Mouse (Mus musculus): ENCODE data around the gene Ndufb8. TPM values are rescaled to one million over a fixed set of nuclear protein-coding genes. Genes with fewer than 3 reads are reported as not detected.

Ndufb8 gene
- 100 to 1,000 TPM; 628 to 645 TPM for total RNA-seq (2021)
- long read RNA-seq, experiment 1, transcript Ndufb8-201 (5 exons, 680 nt), result major isoform, 507 of 581 reads
- long read RNA-seq, experiment 1, transcript Ndufb8-209 (5 exons, 2,142 nt), result minor isoform, 17 of 581 reads
- long read RNA-seq, experiment 1, partial matches to known transcripts, result 45 of 581 reads
- long read RNA-seq, experiment 1, other reads (novel, unspliced or antisense), result 7 of 581 reads
- long read RNA-seq, experiment 2, transcript Ndufb8-209 (5 exons, 2,142 nt), result minor isoform, 9 of 384 reads
- long read RNA-seq, experiment 2, transcript Ndufb8-201 (5 exons, 680 nt), result major isoform, 352 of 384 reads
- long read RNA-seq, experiment 2, partial matches to known transcripts, result 14 of 384 reads
- long read RNA-seq, experiment 2, other reads (novel, unspliced or antisense), result 3 of 384 reads

DNA sequence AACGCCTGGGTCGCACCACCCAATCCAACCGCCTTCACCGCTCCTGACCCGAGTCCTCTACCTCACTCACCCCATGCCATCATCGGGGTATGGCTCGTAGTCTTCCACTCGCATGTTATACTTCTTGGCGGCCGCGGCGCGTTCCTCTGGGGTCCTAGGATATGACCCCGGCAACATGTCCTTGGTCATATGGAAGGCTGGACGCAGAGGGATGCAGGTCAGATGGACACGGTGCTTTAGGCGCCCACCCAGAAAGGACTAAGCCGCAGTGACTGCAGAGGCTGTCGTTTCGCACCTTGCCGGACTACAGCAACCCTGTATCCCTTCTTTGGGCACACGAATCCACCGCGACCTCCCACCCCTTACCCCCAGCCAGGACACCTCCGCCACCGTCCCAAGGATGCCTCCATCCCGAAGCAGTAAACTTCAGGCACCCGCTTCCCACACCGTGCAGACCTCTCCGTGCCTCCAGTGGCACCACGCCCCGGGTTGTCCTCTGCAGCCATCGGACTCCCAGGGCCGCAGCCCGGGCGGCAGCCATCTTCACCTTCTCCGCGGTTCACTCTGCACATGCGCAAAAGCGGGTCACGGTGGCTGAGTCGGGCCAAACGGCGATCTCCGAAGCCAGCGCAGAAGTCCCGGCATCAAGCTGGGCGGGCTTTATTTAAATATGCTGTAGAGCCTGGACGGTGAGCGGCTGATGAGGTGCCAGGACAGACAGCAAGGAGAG is at the start of gene Ndufb8:
Gene Ndufb8, minus strand, starts transcription at position 580 of the 730 bp plus-strand sequence.
- DNase-seq, result peak; percentile 97 to 99

DNA sequence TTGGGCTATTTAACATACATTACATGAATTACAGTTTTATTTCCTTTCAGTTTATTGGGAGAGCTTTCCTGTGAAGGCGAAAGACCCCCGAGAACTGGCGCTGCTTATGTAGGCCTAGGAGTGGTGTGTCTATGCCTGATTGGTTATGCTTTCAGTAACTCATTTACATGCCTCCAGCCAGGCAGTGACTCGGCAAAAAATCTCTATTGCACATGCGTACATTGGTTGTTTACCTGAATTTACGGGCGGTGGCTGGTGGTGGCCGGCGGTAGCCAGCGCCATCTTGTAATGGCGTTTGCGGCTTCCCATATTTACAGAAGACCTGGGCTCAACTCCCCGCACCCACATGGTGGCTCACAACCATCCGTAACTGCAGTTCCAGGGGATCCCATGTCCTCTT is 38.9 kb upstream of the Ndufb8 start:
- no peak for DNase-seq

DNA sequence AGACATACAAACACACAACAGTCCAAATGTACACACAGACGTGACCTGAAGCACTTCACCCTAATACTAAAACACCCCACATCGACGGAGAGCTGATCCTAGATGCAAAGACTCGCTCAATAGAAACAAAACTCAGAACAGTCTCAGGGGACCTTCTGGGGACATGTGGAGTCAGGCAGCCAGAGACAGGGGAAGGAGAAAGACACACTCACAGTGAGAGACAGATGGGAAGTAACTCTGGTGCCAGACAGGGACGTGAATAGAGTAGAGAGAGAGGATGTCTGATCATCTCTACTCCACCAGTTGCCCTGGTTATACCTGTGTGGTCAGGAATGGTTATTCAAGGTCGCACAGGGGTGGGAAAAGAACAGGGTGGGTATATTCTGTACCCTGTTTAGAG is 36.4 kb upstream of the Ndufb8 start:
- no peak for DNase-seq

DNA sequence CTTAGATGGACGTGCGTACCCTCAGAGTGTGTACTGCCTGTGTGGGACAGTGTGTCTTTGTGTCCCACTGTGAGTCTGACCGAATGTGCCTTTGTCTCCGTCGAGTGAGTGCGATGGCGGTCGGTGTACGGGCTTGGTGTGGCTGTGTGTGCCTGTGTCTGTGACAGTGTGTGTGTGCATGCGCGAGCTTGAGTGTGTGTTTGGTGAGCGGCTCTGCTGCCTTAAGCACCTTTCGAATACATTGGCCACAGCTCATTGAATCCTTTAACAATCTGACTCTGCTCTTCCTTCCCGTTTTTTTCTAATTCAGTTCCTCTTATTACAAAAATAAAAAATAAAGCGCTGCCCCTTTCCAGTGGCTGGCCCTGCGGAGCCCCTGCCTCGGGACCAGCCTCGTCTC is 35.8 kb upstream of the Ndufb8 start:
- no peak for DNase-seq

DNA sequence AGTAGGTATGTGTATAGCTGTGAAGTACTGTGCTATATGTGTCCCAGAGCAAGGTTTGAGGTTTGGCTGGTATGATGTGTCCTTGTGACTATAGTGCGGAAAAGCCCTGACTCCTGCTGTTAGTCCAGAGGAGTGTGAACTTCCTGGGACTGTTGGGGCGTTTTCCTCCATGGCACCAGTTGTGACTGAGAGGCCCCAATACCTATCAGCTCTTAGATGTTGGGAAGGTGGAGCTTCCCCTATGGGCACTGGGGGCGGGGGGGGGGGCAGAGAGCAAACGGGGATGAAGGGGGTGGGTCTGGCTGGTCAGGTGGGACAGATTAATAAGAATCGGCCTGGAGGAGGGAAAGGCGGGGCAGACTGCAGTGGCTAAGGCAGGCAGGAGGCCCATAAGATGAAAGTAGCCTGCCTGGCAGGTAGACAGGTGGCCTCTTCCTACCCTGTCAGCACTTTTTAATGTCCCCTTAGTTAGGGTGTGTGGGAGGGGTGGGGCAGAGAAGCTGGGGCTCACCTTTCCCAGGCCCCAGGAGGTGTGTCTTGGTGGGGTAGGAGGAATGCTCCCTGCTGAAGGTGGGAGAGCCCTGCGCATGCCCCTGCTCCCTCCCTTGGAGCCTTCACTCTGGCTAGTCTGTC is 34.5 kb upstream of the Ndufb8 start:
- DNase-seq, result no peak

DNA sequence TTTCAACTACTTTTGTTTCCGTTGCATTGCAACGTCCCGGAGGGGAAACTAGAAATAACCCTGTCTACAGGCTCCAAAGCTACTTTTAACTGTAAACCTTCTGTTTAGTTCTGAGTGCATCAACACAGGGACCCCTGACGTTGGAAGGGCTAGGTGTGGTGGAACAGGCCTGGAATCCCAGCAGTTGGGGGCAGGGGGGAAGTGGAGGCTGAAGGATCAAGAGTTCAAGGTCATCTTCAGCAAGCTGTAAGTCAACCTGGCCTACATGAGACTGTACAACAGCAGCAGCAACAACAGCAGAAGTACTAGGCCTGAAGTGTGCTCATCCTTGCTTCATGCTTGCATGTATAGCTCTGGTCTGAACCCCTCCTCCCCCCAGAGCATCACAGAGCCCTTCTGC is 32.8 kb upstream of the Ndufb8 start:
- DNase-seq, result no peak

DNA sequence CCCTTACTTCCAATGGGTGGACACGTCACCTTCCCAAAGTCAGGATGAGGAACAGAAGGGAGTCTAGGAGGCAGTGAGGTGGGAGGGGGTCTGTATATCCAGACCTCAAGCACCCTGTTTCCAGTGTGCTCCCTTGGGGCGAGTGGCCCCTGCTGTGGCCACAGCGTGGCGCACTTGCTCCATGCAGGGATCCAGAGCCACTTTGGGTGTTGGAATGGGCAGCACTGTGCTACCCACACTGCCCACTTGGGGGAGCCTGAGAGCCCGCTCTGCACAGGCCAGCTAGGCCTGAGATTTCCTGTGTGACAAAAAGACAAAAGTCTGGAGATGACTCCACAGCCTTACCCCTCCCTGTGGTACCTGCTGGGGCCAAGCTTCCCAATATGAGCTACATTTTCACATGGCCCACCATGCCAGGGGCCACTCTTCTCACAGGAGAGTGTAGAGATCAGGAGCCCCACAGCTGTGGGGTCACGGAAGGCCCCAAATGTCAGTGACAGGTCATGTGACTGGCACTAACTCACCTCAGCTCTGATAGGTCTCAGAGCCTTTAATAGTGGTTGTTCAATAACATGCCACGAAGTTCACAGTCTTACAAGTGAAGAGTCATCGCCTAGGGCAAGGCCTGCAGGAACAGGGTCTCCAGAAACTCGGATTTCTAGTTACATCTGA is 27.5 kb upstream of the Ndufb8 start:
- peak; percentile 93 to 95 for DNase-seq

DNA sequence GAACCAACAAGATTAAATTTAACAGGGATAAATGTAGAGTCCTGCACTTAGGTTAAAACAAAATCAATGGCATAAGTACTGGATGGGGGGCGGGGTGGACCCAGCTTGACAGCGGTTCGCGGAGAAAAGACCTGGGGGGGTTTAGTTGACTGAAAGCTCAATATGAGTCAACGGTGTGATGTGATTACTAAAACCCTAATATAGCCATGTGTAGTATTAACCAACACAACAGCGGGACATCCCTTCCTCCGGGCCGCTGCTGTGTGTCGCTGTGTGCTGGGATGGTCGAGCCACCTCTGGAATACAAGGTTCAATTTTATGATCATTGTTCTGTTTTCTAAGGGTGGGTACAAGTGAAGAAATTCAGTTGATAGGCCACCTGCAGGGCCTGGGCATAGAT is 26.9 kb upstream of the Ndufb8 start:
- DNase-seq, result no peak

DNA sequence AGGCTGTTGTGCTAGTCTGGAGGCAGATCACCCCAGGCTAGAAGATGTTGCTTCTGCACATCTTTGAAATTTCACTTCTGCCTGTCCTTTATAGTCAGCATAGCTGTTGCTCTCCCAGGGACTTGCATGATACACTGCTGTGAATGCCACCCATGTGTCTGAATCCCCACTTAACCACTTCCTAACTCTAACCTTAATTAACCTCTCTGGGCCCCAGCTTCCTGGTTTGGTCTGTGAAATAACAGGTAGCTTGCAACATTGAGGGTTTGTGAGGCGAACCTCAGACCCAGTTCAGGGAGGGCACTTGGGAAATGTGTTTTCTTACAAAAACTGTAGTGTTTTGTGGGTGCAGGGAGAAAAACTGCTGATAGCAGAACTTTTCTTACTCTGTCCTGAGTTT is 22.8 kb upstream of the Ndufb8 start:
- DNase-seq, result no peak

DNA sequence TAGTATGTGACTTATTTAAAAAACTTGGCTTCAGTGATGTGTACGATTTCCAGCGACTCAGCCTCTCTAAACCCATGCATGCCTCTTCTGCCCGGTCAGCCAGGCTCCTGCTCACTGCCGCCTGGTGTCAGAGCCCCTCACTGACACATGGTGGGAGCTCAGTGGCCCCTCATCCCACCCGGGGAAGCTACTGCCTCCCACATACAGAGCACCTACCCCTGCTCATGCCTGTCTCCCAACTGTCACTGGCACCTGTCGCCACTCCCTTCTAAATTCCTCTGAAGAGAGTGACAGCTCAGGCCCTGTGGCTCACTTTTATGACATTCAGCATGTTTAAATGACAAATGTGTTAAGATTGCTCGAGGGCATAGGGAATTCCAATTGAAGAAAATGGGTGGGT is 21.0 kb upstream of the Ndufb8 start:
- DNase-seq, result no peak

DNA sequence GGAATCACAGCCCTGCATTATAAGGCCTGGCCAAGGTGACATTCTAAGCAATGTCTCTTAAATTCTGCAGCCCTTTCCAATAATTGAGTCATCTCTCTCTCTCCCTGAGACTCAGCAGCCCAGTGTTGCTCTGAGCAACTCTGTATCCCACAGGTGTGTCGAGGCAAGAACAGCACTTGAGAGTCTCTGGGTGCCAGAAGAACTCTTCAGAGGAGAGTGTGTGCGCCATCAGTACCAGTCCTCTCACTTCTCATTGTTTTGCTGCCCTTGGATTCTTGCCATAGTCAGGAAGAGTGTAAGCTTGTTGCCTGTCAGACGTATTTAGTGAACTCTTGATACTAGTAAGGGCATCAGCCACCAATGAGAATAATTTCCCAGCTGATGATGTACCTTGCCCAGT is 12.5 kb upstream of the Ndufb8 start:
- no peak for DNase-seq

DNA sequence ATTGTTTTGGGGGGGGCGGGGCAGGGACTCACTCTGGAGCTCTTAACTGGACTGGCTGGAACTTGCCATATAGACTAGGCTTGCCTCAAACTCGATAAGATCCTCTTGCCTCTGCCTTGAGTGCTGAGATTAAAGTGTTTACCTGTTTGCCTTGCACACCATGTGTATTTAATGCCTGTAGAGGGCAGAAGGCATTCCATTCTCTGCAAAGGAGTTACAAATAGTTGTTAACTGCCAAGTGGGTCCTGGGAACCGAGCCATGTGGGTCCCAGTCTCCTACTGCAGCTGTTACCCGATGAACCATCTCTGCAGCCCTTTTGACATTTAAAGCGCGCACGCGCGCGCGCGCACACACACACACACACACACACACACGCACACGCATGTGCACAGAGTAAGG is 8.8 kb upstream of the Ndufb8 start:
- DNase-seq, result no peak

DNA sequence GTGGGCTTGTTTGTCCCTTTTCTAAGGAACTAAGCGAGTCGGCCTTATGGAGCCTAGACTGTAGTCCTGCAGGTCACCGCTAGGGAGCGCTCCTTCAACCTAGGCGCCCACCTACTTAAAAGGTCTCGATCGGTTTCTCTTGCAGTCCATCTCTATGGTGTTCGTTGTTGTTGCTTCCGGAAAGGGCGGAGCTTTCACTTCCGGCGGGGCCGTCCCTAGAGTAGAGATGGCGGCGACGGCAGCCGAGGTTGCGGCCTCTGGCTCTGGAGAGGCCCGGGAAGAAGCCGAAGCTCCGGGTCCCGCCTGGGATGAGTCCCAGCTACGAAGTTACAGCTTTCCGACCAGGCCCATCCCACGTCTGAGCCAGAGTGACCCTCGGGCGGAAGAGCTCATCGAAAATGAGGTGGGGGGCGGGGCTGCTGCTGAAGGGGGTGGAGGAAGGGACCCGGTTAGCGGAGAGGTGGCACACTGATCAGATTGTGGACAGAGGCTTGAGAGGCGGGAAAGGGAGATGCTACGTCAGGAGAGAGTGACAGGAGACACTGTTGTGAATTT is 7.5 kb upstream of the Ndufb8 start, which contains the start of gene Hif1an:
Gene Hif1an, plus strand, starts transcription at position 199 of the 555 bp plus-strand sequence.
- peak; percentile 94 for DNase-seq

DNA sequence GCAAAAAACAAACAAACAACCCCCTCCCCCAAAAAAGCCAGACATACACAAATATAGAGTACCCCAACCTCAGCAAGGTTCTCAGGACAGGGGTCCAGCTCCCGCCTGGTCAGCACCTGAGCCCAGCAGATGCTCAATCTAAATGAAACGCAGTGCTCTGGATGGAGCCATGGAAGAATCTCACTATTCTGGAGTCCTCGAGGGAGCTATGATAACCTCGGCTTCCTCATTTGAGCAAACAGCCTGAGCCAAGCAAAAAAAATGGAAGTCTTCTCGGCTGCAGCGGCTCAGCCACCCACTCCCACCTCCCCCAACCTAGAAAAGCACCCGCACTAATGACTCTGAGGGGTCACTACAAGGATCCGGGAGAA is 765 bp downstream of the Ndufb8 start:
- DNase-seq, result no peak

DNA sequence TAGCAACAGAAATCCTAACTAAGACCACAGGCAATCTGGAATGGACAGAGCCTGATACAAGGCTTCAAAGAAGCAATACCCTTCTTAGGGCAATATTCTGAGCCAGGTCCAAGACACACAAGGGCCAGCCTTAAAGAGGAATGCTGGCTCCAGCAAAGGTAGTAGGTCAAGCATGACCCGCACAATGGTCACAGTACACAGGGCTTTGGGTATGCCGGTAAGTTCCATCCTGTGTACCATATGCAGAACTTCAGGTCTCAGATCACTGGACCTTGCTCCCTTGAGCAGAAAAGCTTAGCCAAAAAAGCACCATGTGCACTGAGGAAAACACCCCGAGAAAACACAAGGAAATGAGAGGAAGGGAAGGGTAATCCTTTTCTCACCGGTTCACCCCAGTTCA is 2.0 kb downstream of the Ndufb8 start:
- no peak for DNase-seq

DNA sequence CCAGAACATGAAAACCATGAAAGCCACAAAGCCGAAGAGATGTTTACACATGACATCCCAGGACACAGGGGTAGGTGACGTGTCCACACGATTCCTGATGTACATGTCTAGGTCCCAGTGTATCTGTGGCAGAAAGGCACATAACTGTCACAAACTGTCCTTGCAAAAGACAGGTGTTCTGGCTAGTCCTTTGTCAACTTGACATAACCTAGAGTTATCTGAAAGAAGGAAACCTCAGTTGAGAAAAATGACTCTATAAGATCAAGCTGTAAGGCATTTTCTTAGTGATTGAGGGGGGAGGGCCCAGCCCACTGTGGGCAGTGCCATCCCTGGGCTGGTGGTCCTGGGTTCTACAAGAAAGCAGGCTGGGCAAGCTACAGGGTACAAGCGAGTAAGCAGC is 2.5 kb downstream of the Ndufb8 start, which contains the start of gene Gm20538:
Gene Gm20538, minus strand, starts transcription at position 101 of the 400 bp plus-strand sequence.
- no peak for DNase-seq

DNA sequence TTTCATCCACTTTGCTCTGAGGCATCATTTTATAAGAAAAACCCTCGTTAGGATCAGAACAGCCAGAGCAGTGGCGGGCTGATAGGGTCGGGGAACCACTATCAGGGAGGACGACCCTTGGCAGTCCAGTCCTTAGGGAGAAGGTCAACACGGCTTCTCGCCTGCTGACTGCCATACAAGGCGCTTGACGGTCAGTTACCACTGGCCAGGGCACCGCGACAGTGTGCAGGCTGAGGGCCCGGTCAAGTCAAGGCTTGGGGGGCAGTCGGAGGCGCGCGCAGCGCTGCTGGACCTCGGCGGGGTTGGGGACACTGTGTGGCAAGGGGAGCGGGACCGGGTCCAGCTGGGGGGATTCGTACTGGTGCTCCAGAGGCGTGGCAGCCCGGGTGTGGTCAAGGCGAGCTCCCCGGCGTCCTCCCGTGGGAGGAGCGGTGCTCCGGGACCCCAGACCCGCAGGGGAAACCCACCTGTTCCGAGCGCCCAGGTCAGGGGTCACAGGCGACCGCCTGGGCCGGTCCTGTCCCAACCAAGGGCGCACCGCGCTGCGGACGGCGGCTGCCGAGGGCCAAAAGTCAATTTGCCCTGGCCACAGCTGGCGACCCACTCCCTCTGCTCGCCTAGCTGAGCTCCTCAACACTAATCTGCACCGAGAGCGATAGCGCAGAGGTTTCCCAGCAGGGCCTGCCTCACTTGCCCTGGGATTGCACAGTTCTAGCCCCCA is 9.8 kb downstream of the Ndufb8 start, which contains the start of gene Sec31b:
Gene Sec31b, minus strand, starts transcription at position 544 of the 721 bp plus-strand sequence.
- peak; percentile 76 to 82 for DNase-seq

DNA sequence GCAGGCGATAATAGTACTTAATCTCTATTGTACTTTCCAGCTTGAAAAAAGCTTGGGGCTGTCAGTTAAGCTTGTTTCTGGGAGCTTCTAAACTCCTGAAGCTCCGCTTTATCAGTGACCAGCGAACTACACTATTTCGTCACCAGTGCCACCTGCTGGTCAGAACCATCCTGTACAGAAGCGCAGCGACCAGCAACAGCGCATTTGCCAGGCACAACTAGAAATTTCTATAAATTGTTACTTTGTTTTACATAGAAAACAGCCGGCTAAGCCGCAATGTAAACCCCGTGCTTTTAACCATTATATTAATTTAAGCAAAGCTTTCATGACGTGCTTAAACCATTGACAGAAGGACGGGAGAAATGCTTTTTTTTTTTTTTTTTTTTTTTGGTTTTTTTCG is 10.5 kb downstream of the Ndufb8 start:
- DNase-seq, result peak; percentile 79 to 85

DNA sequence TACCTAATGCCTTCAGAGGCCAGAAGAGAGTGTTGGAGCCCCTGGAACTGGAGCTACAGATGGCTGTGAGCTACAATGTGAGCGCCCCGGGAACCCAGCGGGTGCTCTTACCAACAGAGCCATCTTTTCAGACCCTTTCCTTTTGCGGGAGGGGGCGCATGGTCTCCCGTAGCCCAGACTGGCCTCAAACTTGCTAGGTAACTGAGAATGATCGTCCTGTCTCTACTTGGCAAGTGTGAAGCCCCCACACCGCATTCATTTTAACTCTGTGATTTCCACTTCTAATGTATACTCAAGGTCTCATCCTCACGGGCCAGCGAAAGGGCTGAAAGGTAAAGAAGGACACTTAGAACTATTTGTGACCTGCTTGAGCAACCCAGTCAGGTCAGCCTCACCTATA is 10.9 kb downstream of the Ndufb8 start:
- no peak for DNase-seq

DNA sequence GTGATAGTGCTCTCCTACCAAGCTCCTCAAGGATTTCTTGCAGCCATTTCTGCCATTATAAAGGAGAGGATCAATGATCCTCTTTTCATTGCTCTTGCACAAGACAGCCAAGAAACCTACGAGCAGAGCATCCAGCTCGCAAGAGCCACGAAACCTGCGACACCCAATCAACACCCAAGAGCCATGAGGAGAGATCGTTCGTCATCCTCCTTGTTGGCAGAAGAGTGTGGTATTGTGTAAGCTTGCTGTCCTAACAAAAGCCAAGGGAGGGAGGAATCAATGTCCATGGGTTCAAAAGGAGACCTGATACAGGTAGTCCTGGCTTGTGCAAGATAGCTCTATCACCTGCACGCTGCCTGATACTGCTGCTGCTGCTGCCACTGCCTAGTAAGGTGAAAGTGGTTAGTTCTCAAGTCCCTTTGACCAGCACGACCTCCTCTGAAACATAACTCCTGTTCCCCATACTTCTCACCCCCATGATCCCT is 12.5 kb downstream of the Ndufb8 start:
- no peak for DNase-seq

DNA sequence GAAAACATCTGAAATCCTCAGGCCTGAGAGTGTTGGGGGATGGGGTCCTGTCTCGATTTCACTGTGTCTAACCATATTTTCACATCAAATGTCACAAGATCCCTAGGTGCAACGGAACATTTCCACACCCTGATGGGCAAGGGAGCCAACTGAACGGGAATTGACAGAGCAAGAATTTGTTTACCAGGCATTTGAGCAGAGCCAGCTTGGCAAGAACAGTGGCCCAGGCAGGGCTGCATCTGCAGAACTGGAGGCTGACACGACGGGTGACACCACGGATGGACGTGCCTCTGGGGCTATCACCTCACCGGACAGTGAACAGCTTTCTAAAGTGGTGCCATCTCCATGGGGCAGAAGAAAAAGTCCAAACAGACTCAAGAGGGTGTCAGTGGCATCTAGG is 17.8 kb downstream of the Ndufb8 start:
- no peak for DNase-seq
